Mouse (Mus musculus) forebrain, embryonic 16.5 days (tissue): ENCODE data around the gene Amfr. TPM values are rescaled to one million over a fixed set of nuclear protein-coding genes. Genes with fewer than 3 reads are reported as not detected.

ENCODE experiments used
- ATAC-seq: fragments of 200-750 bp; cut with Nextera tagmentation; 2 replicates; pipeline ENCODE4 v1.8.0; 2017; ENCODE audit warnings: mild to moderate bottlenecking, moderate library complexity
- H3K27ac ChIP-seq: fragments of 300-500 bp; sonication (generic); 2 replicates; pipeline ENCODE4 v1.5.1; 2014; ENCODE audit warnings: low read length, control low read depth
- H3K27me3 ChIP-seq: fragments of 300-500 bp; sonication (generic); replicated peaks from 2 replicates; pipeline ENCODE4 v1.6.1; 2014; ENCODE audit warnings: low read length; ENCODE audit not compliant: control insufficient read depth, insufficient read depth
- H3K36me3 ChIP-seq: fragments of 300-500 bp; sonication (generic); 2 replicates; pipeline ENCODE4 v1.6.1; 2014; ENCODE audit not compliant: control insufficient read depth, insufficient read depth
- H3K4me1 ChIP-seq: fragments of 300-500 bp; sonication (generic); replicated peaks from 2 replicates; pipeline ENCODE4 v1.6.1; 2014; ENCODE audit warnings: low read length; ENCODE audit not compliant: control insufficient read depth, insufficient read depth
- H3K4me2 ChIP-seq: fragments of 300-500 bp; sonication (generic); 2 replicates; pipeline ENCODE4 v1.6.1; 2014; ENCODE audit warnings: mild to moderate bottlenecking, low read length, control low read depth
- H3K4me3 ChIP-seq: fragments of 300-500 bp; sonication (generic); replicated peaks from 2 replicates; pipeline ENCODE4 v1.5.1; 2014; ENCODE audit warnings: mild to moderate bottlenecking, low read length, control low read depth
- H3K9ac ChIP-seq: fragments of 300-500 bp; sonication (generic); replicated peaks from 2 replicates; pipeline ENCODE4 v1.6.1; 2014; ENCODE audit warnings: low read depth, low read length, control low read depth
- H3K9me3 ChIP-seq: fragments of 300-500 bp; sonication (generic); 2 replicates; pipeline ENCODE4 v1.6.1; 2016; ENCODE audit warnings: low read length; ENCODE audit not compliant: control insufficient read depth
- WGBS: fragments of 180-500 bp; shearing (Covaris S2); extraction: QIAGEN DNeasy Blood & Tissue Kit; methylation state at CpG from one replicate; pipeline ENCODE4 v1.1.7; 2014; 5-methylcytosine and 5-hydroxymethylcytosine counted together
- polyA plus RNA-seq: library from polyadenylated mRNA; unstranded; fragments of >200 nt; fragmentation: Nextera tagmentation; extraction: Ambion mirVana; gene quantifications from 2 replicates; pipeline ENCODE4 v1.2.1, GENCODE M21; 2015

The Amfr gene
- polyA plus RNA-seq, 1 experiment from 2014 or later = 64.4 TPM

GRCm38 (mm10) chr8:93989739-93990138 lies 22.9 kb downstream of the Amfr start:
- H3K4me3 ChIP-seq = no peak overlapping the region
- H3K4me1 ChIP-seq = no peaks in the 10 kb centered on the region
- no peaks in the 10 kb centered on the region for H3K27me3 ChIP-seq
- no peak overlapping the region for H3K9ac ChIP-seq
- no peak overlapping the region for H3K4me2 ChIP-seq
- WGBS = 94% methylated on average over 4 of the region's 4 CpGs
- peaks cover 16% of the 10 kb centered on the region for H3K36me3 ChIP-seq
- H3K9me3 ChIP-seq = no peaks in the 10 kb centered on the region
- no peak for ATAC-seq
- no peak overlapping the region for H3K27ac ChIP-seq

GRCm38 (mm10) chr8:93984731-93985130 lies 27.9 kb downstream of the Amfr start:
- ATAC-seq = no peak
- no peaks in the 10 kb centered on the region for H3K27me3 ChIP-seq

GRCm38 (mm10) chr8:93983827-93984226 lies 28.8 kb downstream of the Amfr start:
- Histone ChIP-seq H3K9ac (no peak overlapping the region), H3K27me3 (no peaks in the 10 kb centered on the region), H3K36me3 (peaks cover 30% of the 10 kb centered on the region), H3K9me3 (no peaks in the 10 kb centered on the region), H3K27ac (no peak overlapping the region), H3K4me3 (no peak overlapping the region), H3K4me1 (no peaks in the 10 kb centered on the region), H3K4me2 (no peak overlapping the region)
- no peak for ATAC-seq
- 75% methylated on average over 3 of the region's 3 CpGs for WGBS

More at GRCm38 (mm10) chr8:93984731-93985130, 27.9 kb downstream of the Amfr start:
- Histone ChIP-seq H3K4me1 (no peaks in the 10 kb centered on the region), H3K4me3 (no peak overlapping the region), H3K9me3 (no peaks in the 10 kb centered on the region), H3K4me2 (no peak overlapping the region), H3K27ac (no peak overlapping the region), H3K36me3 (peaks cover 29% of the 10 kb centered on the region), H3K9ac (no peak overlapping the region)
- 94% methylated on average over 3 of the region's 3 CpGs for WGBS

GRCm38 (mm10) chr8:93981679-93982215 lies 30.9 kb downstream of the Amfr start:
- Histone ChIP-seq H3K4me2 (no peak overlapping the region), H3K4me3 (no peak overlapping the region), H3K4me1 (no peaks in the 10 kb centered on the region), H3K9ac (no peak overlapping the region), H3K36me3 (peaks cover 31% of the 10 kb centered on the region), H3K27ac (no peak overlapping the region), H3K9me3 (no peaks in the 10 kb centered on the region), H3K27me3 (no peaks in the 10 kb centered on the region)
- WGBS = 91% methylated on average over 5 of the region's 5 CpGs
- no peak for ATAC-seq

DNA sequence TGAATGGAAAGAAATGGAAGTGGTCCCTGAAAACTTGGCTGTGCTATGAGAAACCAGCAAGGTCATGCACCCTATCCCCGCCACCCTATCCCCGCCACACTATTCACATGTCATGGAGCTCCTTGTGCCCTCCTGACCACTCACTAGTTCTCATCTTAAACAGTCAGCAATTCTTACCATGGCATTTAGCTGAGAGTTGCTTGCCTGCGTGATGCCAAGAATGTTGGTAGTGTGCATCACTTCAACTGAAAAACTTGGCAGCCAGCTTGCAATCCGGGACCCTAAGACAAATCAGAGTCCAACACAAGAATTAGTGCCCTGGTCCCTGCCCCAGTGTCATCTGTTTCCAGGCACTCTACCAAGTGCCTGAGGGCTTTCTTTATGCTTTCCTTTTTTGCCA lies 32.5 kb downstream of the Amfr start:
- H3K36me3 ChIP-seq = peaks cover 26% of the 10 kb centered on the region

GRCm38 (mm10) chr8:93976446-93977211 lies 36.0 kb downstream of the Amfr start:
- no peaks in the 10 kb centered on the region for H3K27me3 ChIP-seq
- no peak overlapping the region for H3K4me2 ChIP-seq
- H3K27ac ChIP-seq = no peak overlapping the region
- ATAC-seq = no peak
- no peaks in the 10 kb centered on the region for H3K4me1 ChIP-seq
- no peaks in the 10 kb centered on the region for H3K9me3 ChIP-seq
- 97% methylated on average over 6 of the region's 6 CpGs for WGBS
- H3K4me3 ChIP-seq = no peak overlapping the region
- peaks cover 33% of the 10 kb centered on the region for H3K36me3 ChIP-seq
- no peak overlapping the region for H3K9ac ChIP-seq

More for the DNA sequence above, 32.5 kb downstream of the Amfr start:
- Histone ChIP-seq H3K27me3 (no peaks in the 10 kb centered on the region), H3K4me2 (no peak overlapping the region), H3K4me3 (no peak overlapping the region), H3K27ac (no peak overlapping the region), H3K4me1 (no peaks in the 10 kb centered on the region), H3K9me3 (no peaks in the 10 kb centered on the region), H3K9ac (no peak overlapping the region)
- 84% methylated on average over 4 of the region's 4 CpGs for WGBS
- no peak for ATAC-seq

DNA sequence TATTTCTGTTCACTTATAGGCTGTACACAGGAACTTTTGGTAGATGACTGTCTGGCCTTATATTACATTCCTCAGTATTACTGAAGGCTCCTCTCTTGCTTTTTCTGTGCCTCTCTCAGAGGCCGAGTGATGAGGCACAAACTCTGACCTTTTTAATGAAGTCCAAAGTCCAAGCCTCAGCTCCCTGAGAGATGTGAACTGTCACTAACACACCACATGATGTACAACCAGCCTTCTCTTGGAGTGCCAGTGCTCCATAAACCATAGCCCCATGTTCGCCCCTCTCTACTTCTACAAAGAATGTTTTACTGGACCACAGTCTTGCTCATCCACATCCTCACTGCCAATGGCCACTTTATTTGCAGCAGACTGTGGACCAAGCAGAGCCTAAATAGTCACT lies 37.3 kb downstream of the Amfr start:
- no peak overlapping the region for H3K4me3 ChIP-seq
- 100% methylated on average over 2 of the region's 2 CpGs for WGBS
- ATAC-seq = no peak
- H3K4me2 ChIP-seq = no peak overlapping the region
- H3K36me3 ChIP-seq = peaks cover 36% of the 10 kb centered on the region
- no peaks in the 10 kb centered on the region for H3K9me3 ChIP-seq
- no peak overlapping the region for H3K27ac ChIP-seq
- no peaks in the 10 kb centered on the region for H3K4me1 ChIP-seq
- no peaks in the 10 kb centered on the region for H3K27me3 ChIP-seq
- no peak overlapping the region for H3K9ac ChIP-seq

GRCm38 (mm10) chr8:93974602-93975186 lies 37.9 kb downstream of the Amfr start:
- 90% methylated on average over 11 of the region's 11 CpGs for WGBS
- peaks cover 31% of the 10 kb centered on the region for H3K36me3 ChIP-seq

GRCm38 (mm10) chr8:93973831-93974375 lies 38.7 kb downstream of the Amfr start:
- no peaks in the 10 kb centered on the region for H3K9me3 ChIP-seq
- ATAC-seq = no peak
- no peak overlapping the region for H3K27ac ChIP-seq
- H3K4me3 ChIP-seq = no peak overlapping the region
- 94% methylated on average over 13 of the region's 13 CpGs for WGBS
- no peak overlapping the region for H3K4me2 ChIP-seq
- H3K27me3 ChIP-seq = no peaks in the 10 kb centered on the region
- peaks cover 30% of the 10 kb centered on the region for H3K36me3 ChIP-seq
- no peak overlapping the region for H3K9ac ChIP-seq
- no peaks in the 10 kb centered on the region for H3K4me1 ChIP-seq

More at GRCm38 (mm10) chr8:93974602-93975186, 37.9 kb downstream of the Amfr start:
- Histone ChIP-seq H3K9ac (no peak overlapping the region), H3K27me3 (no peaks in the 10 kb centered on the region), H3K9me3 (no peaks in the 10 kb centered on the region), H3K27ac (no peak overlapping the region), H3K4me3 (no peak overlapping the region), H3K4me2 (no peak overlapping the region), H3K4me1 (no peaks in the 10 kb centered on the region)
- no peak for ATAC-seq
